In the genomic region with DNA sequence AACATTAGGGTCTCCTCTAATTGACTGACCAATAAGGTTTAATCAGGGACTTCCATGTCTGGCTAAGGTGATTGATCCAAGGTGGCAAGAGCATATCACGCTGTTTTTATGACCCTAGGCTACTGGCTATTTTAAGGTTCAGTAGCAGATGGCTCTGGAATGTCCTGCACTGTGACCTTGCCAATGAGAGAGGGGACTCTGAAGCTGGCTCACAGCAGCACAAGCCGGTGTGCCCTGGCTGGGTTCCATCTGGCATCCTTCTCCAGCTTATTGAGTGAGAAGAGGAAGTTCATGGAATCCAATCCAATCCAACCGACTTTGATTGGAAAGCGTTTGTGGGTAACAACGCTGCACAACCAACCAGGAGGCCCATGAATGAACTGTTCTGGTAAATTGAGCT, we compare ENCODE assay signal across 14 mouse cellular contexts. TPM values are rescaled to one million over a fixed set of nuclear protein-coding genes. Genes with fewer than 3 reads are reported as not detected.
DNase-seq lines count a peak whose midpoint lies in the region; ATAC-seq and TF ChIP-seq lines count a peak whose summit lies in the region.
"Had no signal": no experiment of that assay in that cellular context is flagged by ENCODE, and none has a peak within 500 bp of the region (broad histone marks: within the 10 kb centered on the region; RNA-seq: fewer than 3 reads in every experiment).

No protein-coding gene starts in this region.

- no peak overlapping the region for H3K9ac ChIP-seq in intestine, embryonic 16.5 days (ENCODE audit: low read depth, low read length)
- H3K9ac ChIP-seq: hindbrain, embryonic 13.5 days; lung, embryonic 14.5 days had no signal

- no peaks in the 10 kb centered on the region for H3K36me3 ChIP-seq in intestine, embryonic 16.5 days (ENCODE audit: control insufficient read depth, insufficient read depth, low read length)
- H3K36me3 ChIP-seq: hindbrain, embryonic 13.5 days had no signal

- no peak overlapping the region for H3K27ac ChIP-seq in gastrocnemius, adult 2 months
- H3K27ac ChIP-seq in intestine, embryonic 16.5 days (ENCODE audit: low read length) = no peak overlapping the region
- H3K27ac ChIP-seq: hindbrain, embryonic 13.5 days had no signal

- ATAC-seq in intestine, embryonic 16.5 days = no peak
- ATAC-seq: midbrain, embryonic 16.5 days had no signal

- no peak overlapping the region for H3K4me3 ChIP-seq in gastrocnemius, adult 2 months
- no peak overlapping the region for H3K4me3 ChIP-seq in intestine, embryonic 16.5 days (ENCODE audit: low read length)
- H3K4me3 ChIP-seq: hindbrain, embryonic 13.5 days had no signal

- H3K27me3 ChIP-seq in intestine, embryonic 16.5 days (replicated peaks; ENCODE audit: control insufficient read depth, insufficient read depth, low read length) = no peaks in the 10 kb centered on the region
- H3K27me3 ChIP-seq: hindbrain, embryonic 13.5 days had no signal

- H3K4me1 ChIP-seq in intestine, embryonic 16.5 days (ENCODE audit: control insufficient read depth, insufficient read depth, low read length) = no peaks in the 10 kb centered on the region

- H3K4me2 ChIP-seq in intestine, embryonic 16.5 days (ENCODE audit: low read depth, low read length) = no peak overlapping the region
- H3K4me2 ChIP-seq: hindbrain, embryonic 13.5 days; lung, embryonic 14.5 days had no signal

- no peaks in the 10 kb centered on the region for H3K9me3 ChIP-seq in intestine, embryonic 16.5 days (ENCODE audit: control insufficient read depth, low read length)
- H3K9me3 ChIP-seq: hindbrain, embryonic 13.5 days had no signal

- no peak for TF ChIP-seq CTCF in gastrocnemius, adult 2 months (IDR thresholded peaks at IDR 0.05)

- WGBS in intestine, embryonic 16.5 days = 72% methylated on average over 5 of the region's 5 CpGs

- intact Hi-C loops in gastrocnemius, adult 2 months (cut with DNase I) = no loop called here
- intact Hi-C loops in heart, postnatal 10 days (cut with DNase I) = no loop called here

- DNase-seq in kidney, adult 11 months = peak; percentile 62
- DNase-seq in kidney, postnatal 14 days = no peak
- peak; percentile 26 for DNase-seq in cerebellum, adult 8-10 months
- DNase-seq in gastrocnemius, adult 2 months = peak; percentile 69
- DNase-seq in heart, postnatal 10 days = peak; percentile 88 to 89
- DNase-seq in lung, postnatal 25 days (ENCODE audit: low spot score) = no peak
- DNase-seq in thymus, postnatal 10 days (ENCODE audit: low spot score in 2 of 2) = no peak
- DNase-seq: lung, embryonic 14.5 days; spleen, adult 18-20 months; thymus, postnatal 14 days had no signal

RNA-seq across cellular contexts. Expression of gene Nfasc, which starts 45.3 kb away (rescaled TPM):
- under 1 TPM; 0.25 to 0.28 TPM for total RNA-seq in gastrocnemius, adult 2 months (2021)
- total RNA-seq in heart, postnatal 10 days (2021) = under 1 TPM; 0.26 to 0.35 TPM
- 2.0 and 2.3 TPM in 2 replicates for polyA plus RNA-seq in intestine, embryonic 16.5 days (2015; fragmentation: Nextera tagmentation; extraction: Ambion mirVana)
- total RNA-seq: CH12.LX had no signal

Comparison
In these comparisons a context has a peak if more than half of its experiments do, and no peak if none do; other contexts are left out.
1. DNase-seq: peak in kidney, adult 11 months (single experiment), cerebellum, adult 8-10 months (single experiment), gastrocnemius, adult 2 months (single experiment) and heart, postnatal 10 days (2 of 2); none in kidney, postnatal 14 days (single experiment), lung, postnatal 25 days (single experiment) and thymus, postnatal 10 days (0 of 2).